Comparison of ENCODE assay signal across 8 mouse cellular contexts in the genomic region with DNA sequence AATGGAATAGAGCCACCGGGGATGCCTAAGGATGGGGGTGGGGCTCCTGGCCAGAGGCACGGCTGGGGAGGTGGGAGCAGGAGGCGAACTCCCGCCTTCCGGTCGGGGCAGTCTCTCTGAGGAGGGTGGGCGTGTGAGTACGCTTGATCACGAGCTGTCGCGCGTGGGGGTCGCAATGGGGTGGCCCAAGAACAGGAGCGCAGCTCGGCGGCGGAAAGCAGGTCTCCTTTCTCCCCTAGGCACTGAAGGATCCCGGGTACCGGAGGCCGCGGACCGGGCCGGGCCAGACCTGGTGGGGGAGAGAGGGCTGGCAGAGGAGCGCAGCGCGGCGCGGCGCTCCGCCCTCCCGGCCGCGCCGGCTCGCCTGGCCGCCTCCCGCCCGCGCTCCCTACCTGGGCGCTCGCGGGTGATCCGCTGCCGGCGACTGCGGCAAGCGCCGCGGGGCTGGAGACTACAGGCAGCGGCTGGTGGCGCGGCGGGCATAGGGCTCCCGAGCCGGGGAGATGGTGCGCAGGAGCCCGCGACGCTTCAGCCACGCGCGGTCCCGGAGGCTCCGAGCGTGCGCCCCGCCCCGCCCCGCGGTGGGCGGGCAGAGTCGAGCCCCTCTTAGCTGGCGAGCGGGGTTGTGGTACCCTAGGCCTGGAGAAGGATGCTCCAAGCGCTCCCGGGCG. TPM values are rescaled to one million over a fixed set of nuclear protein-coding genes. Genes with fewer than 3 reads are reported as not detected.
DNase-seq lines count a peak whose midpoint lies in the region; ATAC-seq and TF ChIP-seq lines count a peak whose summit lies in the region.

A gene (minus strand): TSS at position 530 of the 671 bp plus-strand sequence.

- no peaks in the 10 kb centered on the region for H3K9me3 ChIP-seq in intestine, postnatal 0 days (ENCODE audit: control insufficient read depth)

- no peak for TF ChIP-seq CTCF in intestine, postnatal 0 days (IDR thresholded peaks at IDR 0.05; ENCODE audit: low read depth)
- TF ChIP-seq CTCF in small intestine, adult 2 months (IDR thresholded peaks at IDR 0.05; ENCODE audit: extremely low read depth, insufficient read length, insufficient replicate concordance, low read depth, low read length): no peak

- peak within 1 kb of the TSS; percentile 91 for H3K4me2 ChIP-seq in intestine, postnatal 0 days (replicated peaks; ENCODE audit: low read depth)

- WGBS in intestine, postnatal 0 days: under 1% methylated on average over 48 of the region's 77 CpGs
- under 1% methylated on average over 75 of the region's 77 CpGs for WGBS in small intestine, adult 2 months

- H3K4me1 ChIP-seq in intestine, postnatal 0 days (replicated peaks; ENCODE audit: control insufficient read depth, insufficient read depth, low read length): peaks cover 3% of the 10 kb centered on the region; the same call in 1 of the 2 replicates
- peaks cover 11% of the 10 kb centered on the region for H3K4me1 ChIP-seq in small intestine, adult 2 months (ENCODE audit: control insufficient read depth, insufficient read depth, insufficient read length, low read length)

- no peak; the same call in 1 of the 2 replicates for ATAC-seq in intestine, postnatal 0 days

- H3K4me3 ChIP-seq in intestine, postnatal 0 days (ENCODE audit: low read depth, low read length): peak within 1 kb of the TSS; percentile 51
- peak within 1 kb of the TSS; percentile 61 for H3K4me3 ChIP-seq in small intestine, adult 2 months (ENCODE audit: low read depth, low read length)

- peak; percentile 39 to 55 for DNase-seq in cerebellum, postnatal 25 days
- DNase-seq in cerebellum, postnatal 14 days: no peak
- peak; percentile 37 for DNase-seq in retina, postnatal 1 day
- no peak for DNase-seq in retina, embryonic 14.5 days (ENCODE audit: low spot score)
- DNase-seq in urinary bladder, adult 2 months (ENCODE audit: low spot score): no peak
- DNase-seq in urinary bladder, postnatal 10 days (ENCODE audit: low spot score): no peak

- H3K36me3 ChIP-seq in intestine, postnatal 0 days (ENCODE audit: control insufficient read depth, insufficient read depth): no peaks in the 10 kb centered on the region
- H3K36me3 ChIP-seq in small intestine, adult 2 months (ENCODE audit: control insufficient read depth, insufficient read depth, low read length): no peaks in the 10 kb centered on the region

- 0 out of 2 replicates have a peak within 1 kb of the TSS, but pooled peaks have one; percentile 4 for H3K9ac ChIP-seq in intestine, postnatal 0 days (ENCODE audit: low read depth, low read length)

- no peak for TF ChIP-seq POLR2A in small intestine, adult 2 months (IDR thresholded peaks at IDR 0.05; ENCODE audit: low read depth, low read length)

- peaks cover 41% of the 10 kb centered on the region for H3K27me3 ChIP-seq in intestine, postnatal 0 days (replicated peaks; ENCODE audit: control insufficient read depth, insufficient read depth, low read length)
- peaks cover 23% of the 10 kb centered on the region for H3K27me3 ChIP-seq in small intestine, adult 2 months (ENCODE audit: control insufficient read depth, insufficient read depth, low read length)

- no peak within 1 kb of the TSS for H3K27ac ChIP-seq in intestine, postnatal 0 days (ENCODE audit: low read depth, low read length)
- H3K27ac ChIP-seq in small intestine, adult 2 months (ENCODE audit: insufficient read depth, low read depth, low read length): no peak within 1 kb of the TSS

RNA-seq across cellular contexts. Expression of the gene that starts here (rescaled TPM):
- polyA plus RNA-seq in intestine, postnatal 0 days (2015; fragmentation: Nextera tagmentation; extraction: Ambion mirVana): 0.08 TPM in 1 of 2 replicates, not detected in the other
- 0.76 and 1.8 TPM in 2 replicates for polyA plus RNA-seq in small intestine, adult 2 months (2012; rRNA removed)
- 0.06 and 0.07 TPM in 2 replicates for polyA plus RNA-seq in urinary bladder, adult 2 months (2012; rRNA removed)

Comparison
In these comparisons a context has a peak if more than half of its experiments do, and no peak if none do; other contexts are left out.
1. DNase-seq: peak in cerebellum, postnatal 25 days (2 of 2) and retina, postnatal 1 day (single experiment); none in cerebellum, postnatal 14 days (0 of 2), retina, embryonic 14.5 days (single experiment), urinary bladder, adult 2 months (single experiment) and urinary bladder, postnatal 10 days (single experiment).